Mouse (Mus musculus) spleen, adult 12 weeks (tissue): ENCODE measurements around the gene Myoz1.
"Not testable (repeated sequence)": the region's sequence is repeated elsewhere in the genome, so short reads cannot be mapped to it uniquely, and the experiment has no call there.

ENCODE experiments used
- DNase-seq: peaks from one replicate; pipeline ENCODE4 v3.0.0; 2022; ENCODE audit warnings: low spot score

Gene Myoz1

GRCm38 (mm10) chr14:20637818-20638574 lies 18.3 kb downstream of the Myoz1 start:
- DNase-seq: no peak

DNA sequence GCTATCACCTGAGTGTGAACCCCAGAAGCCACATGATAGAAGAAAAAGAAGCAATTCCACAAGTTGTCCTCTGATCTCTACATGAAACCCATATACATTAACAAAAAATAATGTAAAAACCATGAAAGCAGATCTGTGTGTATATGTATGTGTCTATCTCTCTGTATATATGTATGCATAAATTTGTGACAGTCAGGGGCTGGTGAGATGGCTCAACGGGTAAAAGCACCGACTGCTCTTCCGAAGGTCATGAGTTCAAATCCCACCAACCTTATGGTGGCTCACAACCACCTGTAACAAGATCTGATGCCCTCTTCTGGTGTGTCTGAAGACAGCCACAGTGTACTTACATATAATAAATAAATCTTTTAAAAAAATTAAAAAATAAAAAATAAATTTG lies 19.4 kb downstream of the Myoz1 start:
- DNase-seq: not testable (repeated sequence)

GRCm38 (mm10) chr14:20635546-20635945 lies 20.8 kb downstream of the Myoz1 start:
- no peak for DNase-seq

GRCm38 (mm10) chr14:20631253-20631652 lies 25.1 kb downstream of the Myoz1 start:
- DNase-seq: no peak

DNA sequence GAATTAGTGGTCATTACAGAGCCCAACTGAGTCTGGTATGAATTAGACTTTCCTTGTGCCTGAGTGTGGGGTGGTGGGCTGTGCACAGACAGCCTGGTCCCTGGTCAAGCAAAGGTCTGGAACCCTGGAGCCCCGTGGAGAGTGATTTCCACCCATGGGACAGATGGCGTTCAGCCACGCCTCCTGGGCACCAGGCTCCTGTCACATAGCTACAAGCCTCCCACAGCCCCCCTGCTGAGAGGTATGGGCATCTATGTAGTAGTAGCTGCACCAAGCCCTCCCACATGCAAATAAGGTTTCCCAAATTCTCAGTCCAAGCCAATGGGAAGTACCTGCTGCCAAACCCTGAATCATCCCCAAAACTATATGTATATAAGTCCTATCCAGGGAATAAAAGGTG lies 29.4 kb downstream of the Myoz1 start:
- DNase-seq: no peak

DNA sequence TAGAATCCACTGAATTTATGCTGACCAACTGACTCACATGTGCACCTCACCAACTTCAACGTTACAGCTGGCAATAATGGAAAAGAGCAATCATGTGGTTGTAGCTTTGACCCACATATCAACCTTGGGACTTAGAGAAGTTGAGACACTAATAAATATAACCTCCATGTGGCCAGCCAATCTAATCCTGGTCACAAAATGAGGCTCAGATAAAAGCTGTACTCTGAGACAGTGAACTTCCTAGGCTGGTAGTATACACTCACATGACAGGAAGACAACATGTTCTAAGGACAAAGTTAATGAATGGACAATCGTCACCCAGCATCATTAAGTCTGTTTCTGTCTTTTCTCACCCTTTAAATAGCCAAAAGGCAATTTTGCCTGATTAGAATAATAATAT lies 29.9 kb downstream of the Myoz1 start:
- no peak for DNase-seq

- DNase-seq: no peak
Measured at GRCm38 (mm10) chr14:20622907-20623306, 33.4 kb downstream of the Myoz1 start.

- no peak for DNase-seq
Measured at GRCm38 (mm10) chr14:20622412-20622811, 33.9 kb downstream of the Myoz1 start.

- DNase-seq: no peak
Measured at GRCm38 (mm10) chr14:20621903-20622302, 34.4 kb downstream of the Myoz1 start.

DNA sequence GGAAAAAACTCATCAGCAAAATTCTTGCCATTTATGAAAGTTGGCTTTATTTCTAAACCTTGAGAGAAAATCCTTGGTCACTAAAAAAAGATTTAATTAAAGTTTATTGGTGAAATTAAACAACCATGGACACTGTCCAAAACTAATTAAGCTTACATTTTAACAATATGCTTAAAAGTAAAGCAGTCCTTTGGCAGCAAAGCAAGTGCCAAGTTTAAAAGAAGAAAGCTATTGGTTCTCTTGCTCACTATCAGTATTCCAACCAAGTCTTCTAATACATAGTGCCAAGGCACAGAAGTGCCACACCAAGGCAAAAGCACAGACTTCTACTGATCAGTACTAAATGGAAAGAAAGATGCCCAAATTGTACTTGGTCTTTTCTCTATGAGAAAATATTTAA lies 37.2 kb downstream of the Myoz1 start:
- no peak for DNase-seq

- DNase-seq: no peak
Measured at GRCm38 (mm10) chr14:20618211-20618610, 38.1 kb downstream of the Myoz1 start.

DNA sequence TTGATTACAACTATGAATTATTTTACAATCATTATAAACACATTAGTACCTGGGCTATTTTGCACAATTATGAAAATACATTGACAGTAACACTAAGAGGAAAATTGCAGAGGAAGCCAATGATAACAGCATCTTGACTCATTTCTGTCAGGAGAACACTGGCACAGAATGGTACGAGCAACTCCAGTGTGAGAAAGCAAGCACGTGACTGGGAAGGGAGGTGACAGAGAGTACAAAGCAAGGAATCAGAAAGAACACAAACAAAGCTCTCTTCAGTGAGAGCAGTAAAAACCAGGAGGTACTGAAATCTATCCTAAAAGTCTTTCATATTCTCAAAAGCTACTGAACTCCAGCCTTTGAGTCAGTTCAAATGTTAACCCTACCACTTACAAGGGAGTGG lies 39.9 kb downstream of the Myoz1 start:
- DNase-seq: no peak

DNA sequence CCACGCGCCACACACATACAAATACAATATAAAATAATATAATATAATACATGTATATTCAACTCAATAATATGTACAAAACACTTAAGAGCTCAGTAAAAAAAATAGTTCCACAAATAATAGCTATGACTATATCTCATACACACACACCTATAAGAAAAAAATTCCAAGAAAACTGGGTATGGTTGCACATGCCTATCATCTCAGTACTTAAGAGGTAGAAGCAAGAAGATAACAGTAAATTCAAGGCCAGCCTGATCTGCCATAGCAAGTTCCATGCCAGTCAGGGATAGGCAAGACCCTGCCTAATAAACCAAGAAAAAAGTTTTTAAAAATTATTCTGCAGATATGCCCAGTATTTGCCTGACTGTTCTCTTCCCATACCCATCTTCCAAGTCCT lies 41.3 kb downstream of the Myoz1 start:
- no peak for DNase-seq

- no peak for DNase-seq
Measured at GRCm38 (mm10) chr14:20612820-20613219, 43.5 kb downstream of the Myoz1 start.

- no peak for DNase-seq
Measured at GRCm38 (mm10) chr14:20610146-20610545, 46.2 kb downstream of the Myoz1 start.

GRCm38 (mm10) chr14:20609519-20609918 lies 46.8 kb downstream of the Myoz1 start:
- no peak for DNase-seq

GRCm38 (mm10) chr14:20607396-20608126 lies 48.8 kb downstream of the Myoz1 start:
- no peak for DNase-seq

- DNase-seq: no peak
Measured at GRCm38 (mm10) chr14:20601287-20601686, 55.1 kb downstream of the Myoz1 start.

GRCm38 (mm10) chr14:20600203-20600602 lies 56.1 kb downstream of the Myoz1 start:
- no peak for DNase-seq

DNA sequence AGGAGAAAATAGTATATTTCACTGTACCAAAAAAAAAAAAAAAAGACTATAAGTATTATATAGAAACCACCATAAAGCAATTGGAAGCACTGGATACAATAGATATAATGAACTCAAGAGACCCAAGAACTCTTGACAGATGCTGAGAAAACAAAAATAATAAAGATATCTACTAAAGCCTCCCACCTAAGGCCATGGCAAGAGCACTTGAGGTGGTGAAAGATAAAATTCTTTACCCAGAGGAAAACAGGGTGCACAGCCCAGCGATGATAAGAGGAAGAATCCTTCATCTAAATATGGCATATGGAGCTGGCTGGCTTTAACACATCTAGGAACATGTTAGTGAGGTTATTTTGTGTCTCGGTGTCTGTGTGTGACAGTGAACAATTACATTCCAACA lies 56.8 kb downstream of the Myoz1 start:
- DNase-seq: no peak
